Mouse (Mus musculus): ENCODE results near the gene Slc26a10.

GRCm38 (mm10) chr10:127154241-127154640 is 26.2 kb downstream of the Slc26a10 start:
- TF ChIP-seq POLR2A (IDR thresholded peaks at IDR 0.05; ENCODE audit: insufficient read length, low read depth) (no peak), USF1 (IDR thresholded peaks at IDR 0.05; ENCODE audit: low read depth) (no peak), MYOG (IDR thresholded peaks at IDR 0.05; ENCODE audit: control insufficient read depth in 1 of 3, insufficient read depth in 1 of 3, insufficient read length in 2 of 3, low read depth in 2 of 3) (no peak), MYOD1 (IDR thresholded peaks at IDR 0.05; ENCODE audit: control insufficient read depth in 1 of 3, insufficient read length in 2 of 3, low read depth in 2 of 3) (no peak)

Data from myocyte (in vitro differentiated cells).